Mouse (Mus musculus) neutrophil, adult 5-6 weeks (primary cell): Measurements from ENCODE around the gene Fscb. TPM values are rescaled to one million over a fixed set of nuclear protein-coding genes. Genes with fewer than 3 reads are reported as not detected.

Source experiments
- ATAC-seq: fragments of 151-379, 151-347 bp; 2 replicates; pipeline ENCODE4 v1.8.0; 2017; ENCODE audit warnings: mild to moderate bottlenecking, moderate TSS enrichment; ENCODE audit not compliant: insufficient number of reproducible peaks, poor library complexity, low FRiP score, severe bottlenecking; ENCODE audit errors: extremely low read depth
- total RNA-seq: library from RNA; stranded (forward); fragments of 200-1000 nt; gene quantifications from 2 replicates; pipeline ENCODE4 v1.2.3, GENCODE M21; 2017

Gene Fscb
- not detected in 2 replicates for total RNA-seq

DNA sequence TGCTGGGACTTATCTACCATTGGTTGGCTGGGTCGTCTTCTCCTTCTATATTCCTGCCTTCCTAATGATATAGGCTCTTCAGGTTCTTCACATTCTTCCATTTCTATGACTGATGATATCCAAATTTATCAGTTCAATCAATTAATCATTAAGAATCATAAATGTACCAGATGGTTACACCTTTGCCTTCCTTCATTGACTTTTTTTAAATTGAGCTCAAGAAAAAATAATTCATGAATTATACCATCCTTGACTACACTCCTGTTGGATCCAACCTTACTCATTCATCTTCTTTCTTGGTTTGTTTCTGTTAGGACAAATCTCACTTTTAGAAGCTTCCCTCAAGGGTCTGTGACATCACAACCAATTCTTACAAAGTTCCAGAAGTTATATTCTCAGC, at the start of gene Fscb:
Gene Fscb, minus strand, starts transcription at position 101 of the 400 bp plus-strand sequence.
- ATAC-seq = no peak

DNA sequence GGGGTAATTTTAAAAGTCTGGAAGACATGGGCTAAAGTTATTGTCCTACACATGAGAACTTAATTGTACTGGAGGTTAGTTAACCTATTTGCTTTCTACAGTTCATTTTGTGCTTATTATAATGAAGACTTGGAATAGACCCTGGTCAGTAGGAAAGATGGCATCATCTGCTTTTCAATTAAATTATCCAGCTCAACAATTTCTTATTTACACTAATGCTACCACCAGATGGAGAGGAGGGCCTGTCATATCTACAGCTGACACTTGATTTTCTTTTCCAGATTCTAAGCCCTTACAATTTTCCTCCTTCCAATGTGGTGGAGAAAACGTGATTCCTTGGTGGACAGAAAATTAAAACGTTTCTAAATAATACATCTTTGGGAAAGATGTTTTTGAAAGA, 42.3 kb upstream of the Fscb start:
- ATAC-seq = no peak

DNA sequence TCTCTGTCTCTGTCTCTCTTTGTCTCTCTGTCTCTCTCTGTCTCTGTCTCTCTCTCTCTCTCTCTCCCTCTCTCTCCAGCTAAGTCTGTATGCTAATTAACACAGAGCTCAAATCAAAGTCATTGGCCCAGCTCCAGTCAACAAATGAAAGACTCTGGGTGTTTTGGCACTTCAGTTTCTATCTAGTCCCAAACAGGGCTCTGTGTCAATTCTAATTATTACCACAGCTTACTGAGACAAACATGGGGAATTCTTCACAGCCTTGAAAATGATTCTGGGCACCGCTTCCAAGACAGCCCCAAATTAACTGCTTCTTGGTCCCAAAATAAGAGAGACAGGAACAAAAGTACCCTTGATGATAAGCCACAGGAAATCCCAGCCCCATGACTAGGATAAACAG, 38.9 kb upstream of the Fscb start:
- ATAC-seq = no peak

DNA sequence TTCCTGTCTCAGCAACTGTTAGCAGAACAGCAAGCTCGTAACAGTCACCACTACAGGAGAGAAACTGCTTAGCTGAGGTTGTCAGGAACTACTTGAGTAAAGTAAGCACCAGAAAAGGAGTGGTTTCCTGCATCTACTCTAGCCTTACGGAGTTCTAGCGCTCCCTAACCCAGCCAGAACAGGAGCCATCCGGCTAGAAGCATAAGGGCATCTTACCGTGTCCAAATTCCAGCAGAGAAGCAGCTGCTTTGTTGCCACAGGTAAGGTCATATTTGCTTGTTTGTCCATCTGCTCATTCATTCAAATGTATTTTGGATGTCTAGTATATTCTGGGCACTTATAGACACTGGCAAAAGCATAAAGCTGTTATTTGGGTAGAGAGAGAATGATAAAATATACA, 23.2 kb upstream of the Fscb start:
- ATAC-seq = no peak

DNA sequence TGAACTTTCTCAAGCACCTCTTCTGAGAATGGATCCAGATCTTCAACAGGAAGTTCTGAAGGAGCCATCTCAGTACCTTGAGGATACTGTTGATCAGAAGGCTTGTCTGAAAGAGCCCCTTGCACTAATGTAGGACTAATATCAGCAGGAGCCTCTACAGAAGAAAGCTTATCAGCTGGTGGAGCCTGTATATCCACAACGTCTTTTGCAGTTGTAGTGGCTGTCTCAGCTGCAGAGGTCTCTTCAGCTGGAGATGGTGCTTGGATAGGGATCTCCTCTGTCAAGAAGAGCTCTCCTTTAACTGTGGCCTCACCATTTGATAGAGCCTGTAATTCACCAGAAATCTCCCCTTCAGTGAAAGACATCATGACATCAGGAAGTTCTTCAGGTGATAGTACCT, 875 bp downstream of the Fscb start:
- no peak for ATAC-seq

DNA sequence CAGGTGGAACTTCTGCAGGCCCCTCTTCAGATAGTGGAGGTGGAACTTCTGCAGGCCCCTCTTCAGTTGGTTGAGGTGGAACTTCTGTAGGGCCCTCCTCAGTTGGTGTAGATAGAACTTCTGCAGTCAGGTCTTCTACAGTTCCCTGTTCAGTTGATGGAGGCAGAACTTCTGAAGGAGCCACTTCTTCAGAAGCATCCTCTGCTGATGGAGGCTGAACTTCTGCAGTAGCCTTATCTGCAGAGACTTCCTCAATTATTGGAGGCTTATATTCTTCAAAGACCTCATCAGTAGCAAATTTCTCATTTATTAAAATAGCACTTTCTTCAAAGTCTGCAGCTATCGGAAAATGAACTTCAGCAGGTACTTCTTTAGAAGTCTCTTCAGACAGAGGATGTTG, 1.4 kb downstream of the Fscb start:
- ATAC-seq = no peak

DNA sequence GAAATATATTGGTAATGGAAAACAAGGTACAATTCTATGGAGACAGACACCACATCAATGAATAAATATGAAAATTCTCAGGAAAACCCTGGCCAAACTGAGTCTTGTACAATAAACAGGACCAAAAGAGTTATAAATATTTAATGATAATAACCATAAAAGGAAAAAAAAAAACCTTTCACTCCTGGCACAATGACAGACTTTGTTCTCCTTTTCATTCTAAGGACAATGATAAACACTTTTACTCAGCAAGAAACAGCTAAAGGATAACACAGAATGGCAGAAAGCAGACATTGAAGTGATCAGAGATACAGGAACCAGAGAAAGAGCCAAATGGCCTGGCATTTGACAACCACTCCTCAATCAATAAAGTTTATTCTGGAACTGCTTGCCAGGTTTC, 19.3 kb downstream of the Fscb start:
- no peak for ATAC-seq

DNA sequence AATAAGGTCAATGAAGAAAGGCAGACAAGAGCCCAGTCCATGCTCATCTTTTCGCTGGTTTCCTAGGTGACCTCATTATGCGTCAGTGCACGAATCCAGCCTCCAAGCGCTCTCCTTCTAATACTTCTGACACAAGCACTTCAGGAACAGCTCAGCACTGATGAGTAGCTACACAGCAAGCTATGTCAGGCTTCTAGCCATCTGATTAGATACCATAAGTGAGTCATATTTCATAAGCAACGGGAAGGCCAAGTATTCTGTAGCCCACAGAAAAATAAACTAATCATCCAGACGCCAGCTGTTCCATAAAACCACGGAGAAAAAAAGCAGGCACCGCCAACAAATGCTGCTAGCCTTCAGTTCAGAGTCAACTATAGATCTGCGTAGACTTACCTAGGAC, 24.6 kb downstream of the Fscb start:
- ATAC-seq = no peak

DNA sequence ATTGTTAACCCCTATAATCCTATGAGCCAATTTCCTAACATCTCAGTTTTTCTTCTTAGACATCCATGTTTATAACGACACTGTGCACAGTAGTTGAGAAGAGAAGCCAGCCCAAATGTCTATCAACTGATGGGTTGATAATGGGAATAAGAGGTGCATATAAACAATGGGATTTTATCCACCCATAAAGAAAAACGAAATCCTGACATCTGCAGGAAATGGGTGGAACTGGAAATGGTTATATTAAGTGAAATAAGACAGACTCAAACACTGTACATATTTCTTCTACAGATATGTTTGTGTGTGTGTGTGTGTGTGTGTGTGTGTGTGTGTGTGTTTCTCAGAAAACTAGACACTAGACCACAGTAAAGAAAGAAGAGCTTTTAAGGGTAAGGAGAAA, 37.8 kb downstream of the Fscb start:
- ATAC-seq = no peak
